Mouse (Mus musculus): ENCODE measurements around the gene Tmod3.

GRCm38 (mm10) chr9:75564892-75565291, 5.4 kb upstream of the Tmod3 start:
- TF ChIP-seq CTCF (IDR thresholded peaks at IDR 0.05; ENCODE audit: control insufficient read depth, insufficient read depth, insufficient read length): no peak
- no peak for TF ChIP-seq MAX (IDR thresholded peaks at IDR 0.05)
- no peak for TF ChIP-seq MYOG (IDR thresholded peaks at IDR 0.05; ENCODE audit: control insufficient read depth, extremely low read depth, insufficient read length)
- no peak for TF ChIP-seq CEBPB (IDR thresholded peaks at IDR 0.05; ENCODE audit: low read depth)
- TF ChIP-seq USF1 (IDR thresholded peaks at IDR 0.05; ENCODE audit: low read depth): no peak
- TF ChIP-seq FOSL1 (IDR thresholded peaks at IDR 0.05; ENCODE audit: insufficient read depth, low read length, poor library complexity, severe bottlenecking): no peak
- TF ChIP-seq MYOD1 (IDR thresholded peaks at IDR 0.05; ENCODE audit: control insufficient read depth, insufficient read length, low read depth): no peak

Data from C2C12 (cell line).